Mouse (Mus musculus): ENCODE measurements at regions not wholly inside any gene's neighbourhood (a gene's known extent, or its start where the extent isn't known, plus 50 kb on each side); places are given as distances from the start of the nearest gene placed in this dataset.
A peak's percentile ranks its signal among the peaks of the same experiment; 100 is the strongest.

- Histone ChIP-seq H3K27ac (ENCODE audit: low read depth) (no peak overlapping the region), H3K4me3 (ENCODE audit: low read depth, low read length) (no peak overlapping the region), H3K27me3 (ENCODE audit: insufficient read depth, low read length) (no peaks in the 10 kb centered on the region), H3K4me1 (ENCODE audit: insufficient read depth) (peaks cover 10% of the 10 kb centered on the region), H3K9ac (replicated peaks) (no peak overlapping the region), H3K36me3 (replicated peaks; ENCODE audit: insufficient read depth, low read length) (no peaks in the 10 kb centered on the region), H3K4me2 (ENCODE audit: low read depth, low read length) (no peak overlapping the region), H3K9me3 (ENCODE audit: low read length) (no peaks in the 10 kb centered on the region)
- 74% methylated on average over 4 of the region's 4 CpGs for WGBS (ENCODE audit: insufficient replicate concordance)
- TF ChIP-seq EP300 (IDR thresholded peaks at IDR 0.05; ENCODE audit: low read depth) (no peak), CTCF (IDR thresholded peaks at IDR 0.05; ENCODE audit: low read depth) (no peak)
- DNase-seq (no peak), ATAC-seq (peak; percentile 57)
Measured at GRCm38 (mm10) chr2:79544793-79545260, 88.2 kb upstream of the Cerkl start.

- Histone ChIP-seq H3K4me1 (ENCODE audit: insufficient read depth) (peaks cover 5% of the 10 kb centered on the region), H3K9me3 (ENCODE audit: low read length) (no peaks in the 10 kb centered on the region), H3K27ac (ENCODE audit: low read depth) (no peak overlapping the region), H3K9ac (replicated peaks) (no peak overlapping the region), H3K36me3 (replicated peaks; ENCODE audit: insufficient read depth, low read length) (no peaks in the 10 kb centered on the region), H3K4me2 (ENCODE audit: low read depth, low read length) (no peak overlapping the region), H3K4me3 (ENCODE audit: low read depth, low read length) (no peak overlapping the region), H3K27me3 (ENCODE audit: insufficient read depth, low read length) (no peaks in the 10 kb centered on the region)
- 46% methylated on average over 4 of the region's 4 CpGs for WGBS (ENCODE audit: insufficient replicate concordance)
- ATAC-seq (no peak), DNase-seq (no peak)
- no peak for TF ChIP-seq CTCF (IDR thresholded peaks at IDR 0.05; ENCODE audit: low read depth)
- no peak for TF ChIP-seq EP300 (IDR thresholded peaks at IDR 0.05; ENCODE audit: low read depth)
Measured at GRCm38 (mm10) chr2:79546206-79546605, 88.9 kb upstream of the Itprid2 start.

GRCm38 (mm10) chr2:79547284-79547683 is 87.9 kb upstream of the Itprid2 start:
- ATAC-seq = no peak
- Histone ChIP-seq H3K36me3 (replicated peaks; ENCODE audit: insufficient read depth, low read length) (no peaks in the 10 kb centered on the region), H3K9me3 (ENCODE audit: low read length) (no peaks in the 10 kb centered on the region), H3K27me3 (ENCODE audit: insufficient read depth, low read length) (no peaks in the 10 kb centered on the region), H3K27ac (ENCODE audit: low read depth) (no peak overlapping the region), H3K9ac (replicated peaks) (no peak overlapping the region), H3K4me3 (ENCODE audit: low read depth, low read length) (no peak overlapping the region), H3K4me2 (ENCODE audit: low read depth, low read length) (no peak overlapping the region), H3K4me1 (ENCODE audit: insufficient read depth) (peaks cover 5% of the 10 kb centered on the region)
- TF ChIP-seq CTCF (IDR thresholded peaks at IDR 0.05; ENCODE audit: low read depth) (no peak), EP300 (IDR thresholded peaks at IDR 0.05; ENCODE audit: low read depth) (no peak)
- WGBS (ENCODE audit: insufficient replicate concordance) = 46% methylated on average over 3 of the region's 3 CpGs
- no peak for DNase-seq

GRCm38 (mm10) chr2:79548039-79548600 is 87.0 kb upstream of the Itprid2 start:
- TF ChIP-seq CTCF (IDR thresholded peaks at IDR 0.05; ENCODE audit: low read depth) (no peak), EP300 (IDR thresholded peaks at IDR 0.05; ENCODE audit: low read depth) (no peak)
- no peak overlapping the region for H3K4me3 ChIP-seq (ENCODE audit: low read depth, low read length)
- H3K9me3 ChIP-seq (ENCODE audit: low read length) = no peaks in the 10 kb centered on the region
- H3K4me2 ChIP-seq (ENCODE audit: low read depth, low read length) = no peak overlapping the region
- no peak overlapping the region for H3K27ac ChIP-seq (ENCODE audit: low read depth)
- 41% methylated on average over 8 of the region's 8 CpGs for WGBS (ENCODE audit: insufficient replicate concordance)
- H3K9ac ChIP-seq (replicated peaks) = no peak overlapping the region
- H3K27me3 ChIP-seq (ENCODE audit: insufficient read depth, low read length) = no peaks in the 10 kb centered on the region
- ATAC-seq (no peak), DNase-seq (no peak)
- no peaks in the 10 kb centered on the region for H3K36me3 ChIP-seq (replicated peaks; ENCODE audit: insufficient read depth, low read length)
- H3K4me1 ChIP-seq (ENCODE audit: insufficient read depth) = peaks cover 5% of the 10 kb centered on the region

GRCm38 (mm10) chr2:79549781-79550180 is 85.4 kb upstream of the Itprid2 start:
- Histone ChIP-seq H3K4me2 (ENCODE audit: low read depth, low read length) (no peak overlapping the region), H3K36me3 (replicated peaks; ENCODE audit: insufficient read depth, low read length) (no peaks in the 10 kb centered on the region), H3K9me3 (ENCODE audit: low read length) (no peaks in the 10 kb centered on the region), H3K4me1 (ENCODE audit: insufficient read depth) (no peaks in the 10 kb centered on the region; the same call in 1 of the 2 replicates), H3K4me3 (ENCODE audit: low read depth, low read length) (no peak overlapping the region), H3K27ac (ENCODE audit: low read depth) (no peak overlapping the region), H3K27me3 (ENCODE audit: insufficient read depth, low read length) (no peaks in the 10 kb centered on the region), H3K9ac (replicated peaks) (no peak overlapping the region)
- TF ChIP-seq EP300 (IDR thresholded peaks at IDR 0.05; ENCODE audit: low read depth) = no peak
- no peak for TF ChIP-seq CTCF (IDR thresholded peaks at IDR 0.05; ENCODE audit: low read depth)
- 77% methylated on average over 3 of the region's 3 CpGs for WGBS (ENCODE audit: insufficient replicate concordance)
- DNase-seq (no peak), ATAC-seq (no peak)

- ATAC-seq = no peak
- Histone ChIP-seq H3K4me3 (ENCODE audit: low read depth, low read length) (no peak overlapping the region), H3K4me2 (ENCODE audit: low read depth, low read length) (no peak overlapping the region), H3K9me3 (ENCODE audit: low read length) (no peaks in the 10 kb centered on the region), H3K27me3 (ENCODE audit: insufficient read depth, low read length) (no peaks in the 10 kb centered on the region), H3K27ac (ENCODE audit: low read depth) (no peak overlapping the region), H3K36me3 (replicated peaks; ENCODE audit: insufficient read depth, low read length) (no peaks in the 10 kb centered on the region), H3K4me1 (ENCODE audit: insufficient read depth) (no peaks in the 10 kb centered on the region), H3K9ac (replicated peaks) (no peak overlapping the region)
- no peak for DNase-seq
- no peak for TF ChIP-seq CTCF (IDR thresholded peaks at IDR 0.05; ENCODE audit: low read depth)
- no peak for TF ChIP-seq EP300 (IDR thresholded peaks at IDR 0.05; ENCODE audit: low read depth)
- 46% methylated on average over 3 of the region's 3 CpGs for WGBS (ENCODE audit: insufficient replicate concordance)
Measured at GRCm38 (mm10) chr2:79550432-79550831, 84.7 kb upstream of the Itprid2 start.
